Mouse (Mus musculus) lung, adult 2 months (tissue): ENCODE measurements around the gene Sap30bp.

ENCODE experiments used
- CTCF ChIP-seq: fragments of 200-500 bp; IDR thresholded peaks from 2 replicates; pipeline ENCODE4 v1.5.1; 2011; ENCODE audit warnings: mild to moderate bottlenecking, low read length, control low read depth; ENCODE audit not compliant: insufficient read depth
- POLR2A ChIP-seq: fragments of 200-500 bp; IDR thresholded peaks from 2 replicates; pipeline ENCODE4 v1.6.1; 2011; ENCODE audit warnings: low read depth, mild to moderate bottlenecking, control low read depth, low read length, borderline replicate concordance; ENCODE audit errors: extremely low read depth

DNA sequence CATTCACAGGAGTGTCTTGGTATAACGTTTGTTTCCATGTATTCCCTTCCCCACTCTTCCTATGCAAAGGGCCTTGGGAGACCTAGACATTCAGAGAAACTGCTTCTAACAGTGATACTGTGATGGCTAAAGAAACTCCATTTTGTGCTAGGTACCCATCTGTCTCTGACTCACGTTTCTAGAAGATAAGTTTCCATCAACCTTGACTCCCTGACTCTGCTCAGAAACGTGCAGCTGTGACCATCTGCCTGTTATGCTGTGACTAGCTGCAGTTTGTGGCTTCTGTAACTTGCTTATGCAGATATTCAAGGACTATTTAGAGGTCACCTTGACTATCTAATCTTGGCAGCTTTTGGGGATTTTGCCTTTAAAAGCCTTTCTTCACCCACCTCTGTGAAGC lies 1.8 kb upstream of the Sap30bp start:
- no peak for TF ChIP-seq POLR2A
- TF ChIP-seq CTCF: no peak
